Mouse (Mus musculus) lung, postnatal 25 days (tissue): Measurements from ENCODE around the gene Nenf.
A peak's percentile ranks its signal among the peaks of the same experiment; 100 is the strongest.

Source experiments
- DNase-seq: peaks from one replicate; pipeline ENCODE4 v3.0.0; 2022; ENCODE audit warnings: low spot score

The Nenf gene

GRCm38 (mm10) chr1:191282319-191282718 is 35.7 kb downstream of the Nenf start:
- no peak for DNase-seq

- peak; percentile 62 for DNase-seq
Measured at GRCm38 (mm10) chr1:191281171-191281570, 36.8 kb downstream of the Nenf start.

GRCm38 (mm10) chr1:191278324-191278723 is 39.7 kb downstream of the Nenf start:
- no peak for DNase-seq

GRCm38 (mm10) chr1:191277549-191278059 is 40.4 kb downstream of the Nenf start:
- DNase-seq = peak; percentile 91

GRCm38 (mm10) chr1:191276181-191276580 is 41.8 kb downstream of the Nenf start:
- DNase-seq = no peak

- DNase-seq = peak; percentile 78
Measured at GRCm38 (mm10) chr1:191275527-191275926, 42.5 kb downstream of the Nenf start.

- no peak for DNase-seq
Measured at GRCm38 (mm10) chr1:191272660-191273059, 45.3 kb downstream of the Nenf start.

GRCm38 (mm10) chr1:191269648-191269952 is 48.4 kb downstream of the Nenf start:
- DNase-seq = no peak

- DNase-seq = no peak
Measured at GRCm38 (mm10) chr1:191268797-191269647, 49.0 kb downstream of the Nenf start.

- DNase-seq = no peak
Measured at GRCm38 (mm10) chr1:191267856-191268255, 50.1 kb downstream of the Nenf start.

GRCm38 (mm10) chr1:191267162-191267561 is 50.8 kb downstream of the Nenf start:
- DNase-seq = no peak

GRCm38 (mm10) chr1:191263471-191263870 is 54.5 kb downstream of the Nenf start:
- DNase-seq = no peak

- no peak for DNase-seq
Measured at GRCm38 (mm10) chr1:191261861-191262260, 56.1 kb downstream of the Nenf start.

GRCm38 (mm10) chr1:191259661-191260060 is 58.3 kb downstream of the Nenf start:
- no peak for DNase-seq

- no peak for DNase-seq
Measured at GRCm38 (mm10) chr1:191259121-191259520, 58.9 kb downstream of the Nenf start.

- no peak for DNase-seq
Measured at GRCm38 (mm10) chr1:191258521-191258920, 59.5 kb downstream of the Nenf start.

GRCm38 (mm10) chr1:191257981-191258380 is 60.0 kb downstream of the Nenf start:
- no peak for DNase-seq

GRCm38 (mm10) chr1:191257351-191257771 is 60.6 kb downstream of the Nenf start:
- no peak for DNase-seq
